Mouse (Mus musculus) heart, embryonic 14.5 days (tissue): ENCODE data around the gene Olfr1136. TPM values are rescaled to one million over a fixed set of nuclear protein-coding genes. Genes with fewer than 3 reads are reported as not detected.

ENCODE experiments used
- polyA plus RNA-seq: library from polyadenylated mRNA; unstranded; fragments of >200 nt; fragmentation: Nextera tagmentation; extraction: Ambion mirVana; gene quantifications from 2 replicates; pipeline ENCODE4 v1.2.1, GENCODE M21; 2014

The Olfr1136 gene
- polyA plus RNA-seq, 1 experiment from 2014 or later: not detected

Other genes with a start within 250 kb of the Olfr1136 start
- not detected in 2 replicates for gene Olfr1126, start 240.0 kb downstream of the Olfr1136 start, polyA plus RNA-seq
- gene Pramel7, start 196.9 kb downstream of the Olfr1136 start, polyA plus RNA-seq: not detected in 2 replicates
- not detected in 2 replicates for gene Pramel6, start 187.4 kb downstream of the Olfr1136 start, polyA plus RNA-seq
- not detected in 2 replicates for gene Olfr153, start 162.2 kb downstream of the Olfr1136 start, polyA plus RNA-seq
- not detected in 2 replicates for gene Olfr1128, start 148.4 kb downstream of the Olfr1136 start, polyA plus RNA-seq
- gene Olfr1129, start 120.0 kb downstream of the Olfr1136 start, polyA plus RNA-seq: not detected in 2 replicates
- gene Olfr1130, start 87.7 kb downstream of the Olfr1136 start, polyA plus RNA-seq: not detected in 2 replicates
- gene Olfr1131, start 66.8 kb downstream of the Olfr1136 start, polyA plus RNA-seq: not detected in 2 replicates
- not detected in 2 replicates for gene Olfr1132, start 56.4 kb downstream of the Olfr1136 start, polyA plus RNA-seq
- gene Olfr1133, start 46.6 kb downstream of the Olfr1136 start, polyA plus RNA-seq: not detected in 2 replicates
- gene Olfr1134, start 35.5 kb downstream of the Olfr1136 start, polyA plus RNA-seq: not detected in 2 replicates
- gene Olfr1135, start 20.3 kb downstream of the Olfr1136 start, polyA plus RNA-seq: not detected in 2 replicates
- not detected in 2 replicates for gene Olfr1137, start 19.2 kb upstream of the Olfr1136 start, polyA plus RNA-seq
- not detected in 2 replicates for gene Olfr1138, start 46.0 kb upstream of the Olfr1136 start, polyA plus RNA-seq
- gene Olfr1140, start 49.8 kb upstream of the Olfr1136 start, polyA plus RNA-seq: not detected in 2 replicates
- not detected in 2 replicates for gene Olfr1141, start 60.0 kb upstream of the Olfr1136 start, polyA plus RNA-seq
- gene Olfr152, start 85.5 kb upstream of the Olfr1136 start, polyA plus RNA-seq: not detected in 2 replicates
- gene Olfr1143, start 106.6 kb upstream of the Olfr1136 start, polyA plus RNA-seq: not detected in 2 replicates
- not detected in 2 replicates for gene Olfr1145, start 115.9 kb upstream of the Olfr1136 start, polyA plus RNA-seq
- gene Olfr1148, start 136.6 kb upstream of the Olfr1136 start, polyA plus RNA-seq: not detected in 2 replicates
- not detected in 2 replicates for gene Olfr1150-ps1, start 150.0 kb upstream of the Olfr1136 start, polyA plus RNA-seq
- gene Olfr1151, start 161.9 kb upstream of the Olfr1136 start, polyA plus RNA-seq: not detected in 2 replicates
- gene Olfr1152, start 172.5 kb upstream of the Olfr1136 start, polyA plus RNA-seq: not detected in 2 replicates
- not detected in 2 replicates for gene Olfr1153, start 201.0 kb upstream of the Olfr1136 start, polyA plus RNA-seq
- not detected in 2 replicates for gene Olfr1154, start 211.2 kb upstream of the Olfr1136 start, polyA plus RNA-seq